Mouse (Mus musculus) megakaryocyte, embryonic 14.5 days (primary cell): Measurements from ENCODE around the gene Dnah1. TPM values are rescaled to one million over a fixed set of nuclear protein-coding genes. Genes with fewer than 3 reads are reported as not detected.

Experiments used
- H3K27me3 ChIP-seq: replicated peaks from 2 replicates; pipeline ENCODE3; 2012; ENCODE audit warnings: inconsistent platforms
- H3K36me3 ChIP-seq: replicated peaks from 2 replicates; pipeline ENCODE3; 2012; ENCODE audit warnings: low read length, inconsistent platforms, mixed read lengths
- H3K4me1 ChIP-seq: 2 replicates; pipeline ENCODE4 v1.6.1; 2012; ENCODE audit warnings: inconsistent platforms
- H3K4me3 ChIP-seq: replicated peaks from 2 replicates; pipeline ENCODE3; 2012; ENCODE audit warnings: moderate library complexity, mild to moderate bottlenecking, inconsistent platforms
- H3K9me3 ChIP-seq: 2 replicates; pipeline ENCODE4 v1.6.1; 2012; ENCODE audit warnings: inconsistent platforms
- FLI1 ChIP-seq: IDR thresholded peaks from 2 replicates; pipeline ENCODE4 v1.6.1; 2012; ENCODE audit warnings: low read length, inconsistent platforms, mixed read lengths
- GATA1 ChIP-seq: IDR thresholded peaks from 3 replicates; pipeline ENCODE4 v1.6.1; 2012; ENCODE audit warnings: mixed read lengths, low read length, inconsistent platforms, borderline replicate concordance
- polyA plus RNA-seq: library from polyadenylated mRNA; stranded (reverse); fragments of >175 nt; gene quantifications from 2 replicates; pipeline ENCODE4 v1.2.3, GENCODE M21; 2012; ENCODE audit warnings: low replicate concordance; ENCODE audit not compliant: insufficient read depth

Dnah1 gene
- polyA plus RNA-seq, 1 experiment, result 0.06 TPM

- H3K4me1 ChIP-seq, result peaks cover 26% of the 10 kb centered on the region
- no peak overlapping the region for H3K4me3 ChIP-seq
- peaks cover 31% of the 10 kb centered on the region for H3K27me3 ChIP-seq
- H3K9me3 ChIP-seq, result no peaks in the 10 kb centered on the region
- TF ChIP-seq GATA1 (no peak), FLI1 (no peak)
- no peaks in the 10 kb centered on the region for H3K36me3 ChIP-seq
These were observed 2.5 kb downstream of the Dnah1 start for GRCm38 (mm10) chr14:31321181-31321580.

DNA sequence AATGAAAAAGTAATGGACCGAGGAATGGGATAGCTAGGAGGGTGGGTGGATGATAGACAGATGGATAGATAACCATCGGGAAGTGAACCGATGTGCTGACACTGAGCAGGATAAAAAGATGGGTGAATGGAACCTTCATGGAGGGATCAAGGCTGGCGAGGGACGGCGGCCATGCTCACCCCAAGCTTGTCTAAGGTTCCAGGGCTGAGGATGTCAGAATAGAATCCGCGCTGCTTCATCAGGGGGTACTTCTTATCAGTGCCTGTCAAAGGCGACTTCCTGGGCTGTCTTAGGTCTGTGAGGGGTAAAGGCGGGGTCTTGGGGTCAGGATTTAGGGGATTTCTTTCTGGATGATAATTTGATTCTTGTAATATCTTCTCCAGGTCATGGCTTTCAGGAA, 4.2 kb downstream of the Dnah1 start:
- H3K27me3 ChIP-seq, result peaks cover 47% of the 10 kb centered on the region
- H3K4me3 ChIP-seq, result no peak overlapping the region
- no peaks in the 10 kb centered on the region for H3K36me3 ChIP-seq
- H3K9me3 ChIP-seq, result no peaks in the 10 kb centered on the region
- TF ChIP-seq GATA1 (no peak), FLI1 (no peak)
- peaks cover 17% of the 10 kb centered on the region for H3K4me1 ChIP-seq

- peaks cover 61% of the 10 kb centered on the region for H3K27me3 ChIP-seq
- no peaks in the 10 kb centered on the region for H3K9me3 ChIP-seq
- no peak for TF ChIP-seq GATA1
- no peak for TF ChIP-seq FLI1
- no peaks in the 10 kb centered on the region for H3K36me3 ChIP-seq
- H3K4me1 ChIP-seq, result peaks cover 2% of the 10 kb centered on the region
- H3K4me3 ChIP-seq, result no peak overlapping the region
These were observed 5.9 kb downstream of the Dnah1 start for GRCm38 (mm10) chr14:31317754-31318153.

- Histone ChIP-seq H3K4me3 (no peak overlapping the region), H3K27me3 (peaks cover 64% of the 10 kb centered on the region), H3K9me3 (no peaks in the 10 kb centered on the region), H3K36me3 (no peaks in the 10 kb centered on the region), H3K4me1 (no peaks in the 10 kb centered on the region; the same call in none of the 2 replicates)
- TF ChIP-seq GATA1, result no peak
- TF ChIP-seq FLI1, result no peak
These were observed 7.1 kb downstream of the Dnah1 start for GRCm38 (mm10) chr14:31316613-31317012.

DNA sequence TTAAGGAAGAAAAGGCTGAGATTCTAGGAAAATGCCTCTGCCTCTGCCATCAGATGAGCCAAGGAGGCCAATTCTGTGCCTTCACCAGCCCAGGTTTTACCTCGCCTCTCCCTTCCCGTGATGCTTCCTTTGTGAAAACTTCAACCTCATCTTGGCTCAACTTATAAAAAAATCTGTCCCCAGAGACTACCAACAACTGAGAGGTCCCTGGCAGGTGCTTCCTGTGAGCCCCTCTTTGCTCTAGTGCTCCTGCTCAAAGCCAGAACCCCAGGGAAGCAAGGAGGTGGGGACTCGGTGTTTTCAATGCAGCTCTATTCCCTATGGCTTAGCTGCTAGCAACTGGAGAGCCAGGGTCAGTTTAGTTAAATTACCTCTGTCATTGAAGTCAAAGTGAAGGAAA, 10.5 kb downstream of the Dnah1 start:
- TF ChIP-seq FLI1, result no peak
- no peak for TF ChIP-seq GATA1
- H3K27me3 ChIP-seq, result peaks cover 61% of the 10 kb centered on the region
- H3K9me3 ChIP-seq, result peaks cover 10% of the 10 kb centered on the region; the same call in 1 of the 2 replicates
- H3K36me3 ChIP-seq, result no peaks in the 10 kb centered on the region
- no peaks in the 10 kb centered on the region; the same call in 1 of the 2 replicates for H3K4me1 ChIP-seq
- no peak overlapping the region for H3K4me3 ChIP-seq

GRCm38 (mm10) chr14:31285728-31286127, 38.0 kb downstream of the Dnah1 start:
- no peak overlapping the region for H3K4me3 ChIP-seq

DNA sequence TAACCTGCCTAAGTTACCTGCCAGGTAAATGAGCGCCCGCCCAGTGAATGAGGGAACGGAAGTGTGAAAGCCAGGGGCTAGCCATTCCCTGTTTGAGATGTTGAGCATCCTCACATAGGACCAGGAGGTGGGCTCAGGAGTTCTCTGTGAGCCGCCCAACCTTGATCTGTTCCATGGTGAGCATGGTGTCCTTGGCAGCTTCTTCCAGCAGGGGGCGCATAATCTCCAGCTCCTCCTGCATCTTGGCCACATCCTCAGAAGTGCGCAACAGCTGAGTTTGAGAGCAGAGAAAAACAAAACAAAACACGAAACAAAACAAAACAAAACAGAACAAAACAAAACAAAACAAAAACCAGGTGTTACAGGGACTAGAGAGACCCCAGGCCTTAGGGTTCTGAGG, 51.5 kb downstream of the Dnah1 start:
- TF ChIP-seq GATA1 (no peak), FLI1 (no peak)
- H3K36me3 ChIP-seq, result no peaks in the 10 kb centered on the region
- no peaks in the 10 kb centered on the region for H3K9me3 ChIP-seq
- H3K4me1 ChIP-seq, result peaks cover 13% of the 10 kb centered on the region; the same call in 1 of the 2 replicates
- peaks cover 60% of the 10 kb centered on the region for H3K27me3 ChIP-seq
- no peak overlapping the region for H3K4me3 ChIP-seq

More at GRCm38 (mm10) chr14:31285728-31286127, 38.0 kb downstream of the Dnah1 start:
- Histone ChIP-seq H3K4me1 (peaks cover 14% of the 10 kb centered on the region), H3K9me3 (no peaks in the 10 kb centered on the region), H3K27me3 (peaks cover 75% of the 10 kb centered on the region), H3K36me3 (no peaks in the 10 kb centered on the region)
- TF ChIP-seq FLI1 (no peak), GATA1 (no peak)

DNA sequence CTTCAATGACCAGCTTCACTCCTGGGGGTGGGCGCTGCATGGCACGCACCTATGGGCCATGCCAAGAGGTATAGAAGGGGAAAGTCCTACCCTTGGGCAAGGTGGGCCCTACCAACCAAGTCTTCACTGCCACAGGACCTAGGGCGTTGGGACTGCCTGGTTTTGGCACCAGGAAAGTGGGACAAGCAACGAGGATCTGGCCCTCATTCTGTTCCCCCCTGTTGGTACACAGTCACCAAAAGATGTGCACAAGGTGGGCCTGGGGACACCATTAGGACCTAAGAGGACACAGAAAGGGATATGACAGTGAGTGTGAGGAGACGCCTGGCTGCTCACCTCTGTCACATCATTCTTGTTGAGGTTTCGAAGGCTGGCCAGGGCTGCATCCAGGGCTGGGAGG, 52.6 kb downstream of the Dnah1 start:
- no peaks in the 10 kb centered on the region for H3K9me3 ChIP-seq
- no peaks in the 10 kb centered on the region for H3K36me3 ChIP-seq
- no peak overlapping the region for H3K4me3 ChIP-seq
- no peak for TF ChIP-seq GATA1
- no peak for TF ChIP-seq FLI1
- peaks cover 63% of the 10 kb centered on the region for H3K27me3 ChIP-seq
- peaks cover 13% of the 10 kb centered on the region; the same call in 1 of the 2 replicates for H3K4me1 ChIP-seq

- no peak overlapping the region for H3K4me3 ChIP-seq
- H3K4me1 ChIP-seq, result peaks cover 13% of the 10 kb centered on the region; the same call in 1 of the 2 replicates
- no peaks in the 10 kb centered on the region for H3K9me3 ChIP-seq
- H3K27me3 ChIP-seq, result peaks cover 72% of the 10 kb centered on the region
- H3K36me3 ChIP-seq, result no peaks in the 10 kb centered on the region
- TF ChIP-seq FLI1 (no peak), GATA1 (no peak)
These were observed 54.1 kb downstream of the Dnah1 start for GRCm38 (mm10) chr14:31269456-31270100.

GRCm38 (mm10) chr14:31268301-31269001, 55.2 kb downstream of the Dnah1 start:
- Histone ChIP-seq H3K4me3 (no peak overlapping the region), H3K9me3 (no peaks in the 10 kb centered on the region), H3K27me3 (peaks cover 74% of the 10 kb centered on the region), H3K36me3 (no peaks in the 10 kb centered on the region), H3K4me1 (peaks cover 13% of the 10 kb centered on the region; the same call in 1 of the 2 replicates)
- TF ChIP-seq GATA1 (no peak), FLI1 (no peak)
